Mouse (Mus musculus): Measurements from ENCODE around the gene Foxe1.

The Foxe1 gene

DNA sequence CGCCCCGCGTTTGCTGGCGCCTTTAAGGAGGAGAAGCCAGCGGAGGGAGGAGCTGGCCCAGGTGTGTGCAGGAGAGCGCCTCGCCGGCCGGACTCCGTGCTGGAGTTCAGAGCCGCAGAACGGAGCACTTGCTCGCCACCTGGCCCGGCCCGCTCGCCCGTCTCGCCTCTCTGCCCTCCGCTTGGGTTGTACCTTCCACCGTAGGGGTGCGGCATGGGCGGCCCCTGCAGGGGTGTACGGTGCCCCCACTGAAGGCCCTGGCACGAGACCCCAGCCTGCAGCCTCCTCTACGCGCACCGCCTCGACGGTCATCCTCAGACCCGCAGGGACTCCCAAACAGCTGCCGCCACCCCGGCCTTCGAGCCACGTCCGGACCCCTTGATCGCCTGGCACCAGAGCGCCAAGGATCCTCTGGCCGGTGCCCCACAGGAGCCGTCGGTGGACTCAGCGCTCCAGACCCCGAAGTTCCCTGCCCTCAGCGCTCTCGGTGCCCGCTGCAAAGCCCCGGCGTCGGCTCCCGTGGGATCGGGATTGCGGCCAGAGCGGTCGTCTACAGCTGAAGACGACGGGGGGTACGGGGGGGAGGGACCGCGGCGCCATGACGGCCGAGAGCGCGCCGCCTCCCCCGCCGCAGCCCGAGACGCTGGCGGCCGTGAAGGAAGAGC lies at the start of gene Foxe1:
Gene Foxe1 (plus strand): TSS at position 14 of the 665 bp plus-strand sequence.
- DNase-seq, result no peak

DNA sequence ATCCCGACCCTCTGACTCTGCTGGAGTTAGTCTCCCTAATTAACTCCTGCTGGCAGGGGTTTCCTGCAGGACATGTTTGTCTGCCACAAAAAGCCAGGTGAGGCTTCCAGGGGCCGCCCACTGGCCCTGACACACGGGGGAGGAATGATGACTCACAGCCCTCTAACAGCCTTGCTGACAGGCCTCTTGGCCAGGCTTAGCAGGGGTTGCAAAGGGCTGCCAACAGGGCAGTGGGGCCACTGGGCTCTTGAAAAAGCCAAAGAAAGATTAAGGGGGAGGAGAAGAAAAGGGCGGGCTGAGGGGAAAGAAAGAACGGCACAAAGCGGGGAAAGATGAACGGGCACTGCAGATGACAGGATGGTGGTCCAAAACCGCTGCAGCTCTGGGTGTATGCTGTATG lies 39.3 kb upstream of the Foxe1 start:
- DNase-seq, result peak; percentile 13 to 17

DNA sequence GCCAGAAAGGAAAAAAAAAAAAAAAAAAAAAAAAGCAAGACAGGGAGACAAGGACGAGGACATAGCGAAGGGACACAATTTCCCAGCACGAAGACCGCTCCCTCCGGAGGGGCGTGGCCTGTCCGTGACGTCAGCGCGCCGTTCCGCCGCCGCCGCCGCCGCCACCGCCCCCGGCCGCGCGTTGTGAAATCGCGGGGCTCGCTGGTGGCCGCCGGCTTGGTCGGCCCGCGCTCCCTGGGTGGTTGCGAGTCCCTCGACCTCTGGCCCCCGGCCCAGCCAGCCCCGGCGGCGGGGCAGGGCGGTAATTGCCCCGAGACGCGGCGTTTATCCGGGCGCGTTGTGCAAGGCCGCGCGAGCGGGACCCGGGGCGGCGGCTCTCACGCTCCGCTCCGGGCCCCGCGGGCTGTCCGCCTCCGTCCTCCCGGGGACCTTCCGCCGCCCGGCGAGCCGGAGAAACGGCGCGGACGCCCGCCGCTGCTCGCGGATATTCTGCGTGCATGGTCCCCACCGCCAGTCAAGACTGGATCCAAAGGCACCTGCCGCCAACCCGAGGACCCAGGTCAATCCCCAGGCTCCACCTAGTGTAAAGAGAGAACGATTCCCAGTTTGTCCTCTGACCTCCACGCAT lies 38.5 kb upstream of the Foxe1 start:
- DNase-seq, result peak; percentile 78 to 81

GRCm38 (mm10) chr4:46305436-46305835 lies 38.0 kb upstream of the Foxe1 start:
- peak in 1 of 2 experiments; percentile 3 for DNase-seq

- no peak for DNase-seq
Observed at GRCm38 (mm10) chr4:46307341-46307740, 36.1 kb upstream of the Foxe1 start.

DNA sequence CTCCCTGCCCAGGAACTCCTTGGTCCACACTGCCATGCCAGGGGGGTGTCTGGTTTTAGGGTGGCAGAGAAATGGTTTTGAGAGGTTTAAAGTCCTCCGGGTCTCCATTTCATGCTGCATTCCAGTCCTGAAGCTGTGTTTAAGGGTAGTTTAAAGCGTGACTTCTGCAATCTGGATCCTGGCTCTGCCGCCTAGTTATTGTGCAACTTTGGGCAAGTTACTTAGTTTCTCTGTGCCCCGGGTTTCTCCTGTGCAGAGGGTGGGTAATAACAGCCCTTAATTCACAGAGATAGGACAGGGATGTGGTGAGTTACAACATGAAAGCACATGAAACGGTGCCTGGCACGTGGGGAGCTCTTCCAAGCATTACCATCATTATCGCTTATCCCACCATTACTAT lies 35.5 kb upstream of the Foxe1 start:
- no peak for DNase-seq

DNA sequence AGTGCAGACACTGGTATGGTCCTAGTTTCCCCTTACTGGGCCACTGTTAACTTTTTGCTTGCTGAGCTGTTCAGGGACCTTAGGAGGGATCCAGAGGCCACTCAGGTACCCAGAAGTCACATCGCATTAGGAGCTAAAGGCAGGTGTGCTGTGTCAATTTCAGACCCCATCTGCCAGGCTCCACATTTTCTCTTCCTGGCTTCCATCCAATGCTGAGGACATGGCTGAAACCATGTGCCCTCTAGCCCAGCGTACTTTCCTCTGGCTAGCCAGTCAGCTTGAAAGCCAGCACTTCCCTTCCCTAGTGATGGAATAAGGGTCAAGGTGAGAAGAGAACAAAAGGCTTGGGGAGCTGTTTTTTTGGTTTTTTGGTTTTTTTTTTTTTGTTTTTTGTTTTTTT lies 31.8 kb upstream of the Foxe1 start:
- no peak for DNase-seq

DNA sequence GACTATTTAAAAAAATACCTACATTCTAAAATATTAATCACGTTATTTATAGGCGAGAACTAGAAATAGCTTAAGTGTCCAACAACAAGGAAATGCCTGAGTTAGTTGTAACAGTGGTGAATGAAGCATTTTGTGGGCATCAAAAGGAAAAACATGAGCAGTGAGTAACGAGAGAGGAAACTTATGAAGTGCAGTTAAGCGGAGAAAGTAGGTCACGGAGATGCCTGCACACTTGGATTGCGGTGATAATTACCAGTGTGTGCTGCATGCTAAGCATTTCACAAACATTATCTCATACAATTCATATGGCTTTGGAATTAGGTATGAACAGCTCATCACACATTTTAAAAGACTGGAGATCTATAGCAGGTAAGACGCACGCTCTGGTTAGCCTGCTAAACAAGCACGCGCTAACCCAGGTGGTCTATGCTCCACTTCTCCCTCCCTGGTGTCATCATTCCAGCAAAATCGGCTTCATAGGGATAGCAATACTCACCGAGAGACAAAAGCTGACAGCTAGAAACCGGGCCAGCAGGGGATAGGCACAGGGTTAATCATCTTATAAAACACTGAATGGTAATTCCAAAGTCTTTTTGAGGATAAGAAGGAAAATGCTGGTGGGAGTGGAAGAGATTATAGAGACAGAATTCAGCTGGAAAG lies 21.5 kb upstream of the Foxe1 start:
- DNase-seq, result no peak

DNA sequence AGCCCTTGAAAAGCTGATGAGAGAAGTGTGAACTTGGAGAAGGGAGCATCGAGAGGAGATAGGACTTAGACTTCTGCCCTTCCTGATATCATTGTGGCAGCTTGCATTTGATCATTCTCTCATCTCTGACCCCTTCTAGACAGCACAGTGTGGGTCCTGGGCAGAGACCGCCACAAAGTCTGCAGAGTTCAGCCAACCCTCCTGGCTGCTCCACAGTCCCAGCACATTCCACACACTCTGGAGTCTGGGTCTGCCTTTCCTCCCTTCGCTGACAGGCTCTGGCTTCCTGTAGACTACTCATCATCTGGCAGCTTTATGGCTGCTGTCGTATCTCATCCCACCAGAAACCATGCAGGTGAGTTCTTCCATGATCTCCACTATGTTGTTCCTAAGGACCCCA lies 20.7 kb upstream of the Foxe1 start:
- no peak for DNase-seq

DNA sequence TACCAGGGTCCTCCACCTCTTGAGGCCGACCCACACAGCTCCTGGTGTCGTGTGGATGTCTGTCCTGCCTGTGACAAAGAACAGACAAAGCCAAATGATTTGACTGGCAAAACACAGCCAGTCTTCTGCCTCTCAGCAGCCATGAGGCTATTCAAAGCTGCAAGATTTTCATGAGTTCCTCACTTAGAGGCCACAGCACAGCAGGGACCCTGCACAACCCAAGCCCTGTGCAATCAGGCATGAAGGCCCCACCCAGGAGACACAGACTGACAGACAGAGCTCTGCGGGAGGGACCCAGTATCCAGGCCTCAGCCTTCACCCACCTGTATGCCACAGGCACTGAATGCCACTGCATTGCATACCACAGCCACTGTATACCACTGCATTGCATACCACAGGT lies 14.5 kb upstream of the Foxe1 start:
- DNase-seq, result no peak

GRCm38 (mm10) chr4:46335846-46336245 lies 7.6 kb upstream of the Foxe1 start:
- no peak for DNase-seq

- DNase-seq, result no peak
Observed at GRCm38 (mm10) chr4:46337990-46338389, 5.4 kb upstream of the Foxe1 start.

DNA sequence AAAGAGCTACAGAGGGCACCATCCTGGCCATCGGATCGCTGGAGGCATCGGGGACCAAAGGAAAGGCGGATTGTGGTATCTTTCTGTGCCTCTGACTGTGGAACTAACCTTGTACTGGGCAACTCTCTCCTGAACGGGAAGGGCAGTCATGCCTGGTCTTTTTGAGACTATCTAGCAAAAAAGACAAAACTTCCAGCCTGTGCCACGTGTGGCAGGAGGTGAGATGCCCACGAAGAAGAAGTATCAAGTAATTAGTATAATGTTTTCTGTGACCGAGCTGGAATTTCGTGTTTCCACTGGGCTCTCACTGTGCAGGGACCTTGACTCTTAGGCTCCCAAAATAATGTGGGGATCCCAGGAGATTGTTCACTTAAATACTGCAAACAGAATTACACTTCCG lies 4.4 kb upstream of the Foxe1 start:
- DNase-seq, result no peak

DNA sequence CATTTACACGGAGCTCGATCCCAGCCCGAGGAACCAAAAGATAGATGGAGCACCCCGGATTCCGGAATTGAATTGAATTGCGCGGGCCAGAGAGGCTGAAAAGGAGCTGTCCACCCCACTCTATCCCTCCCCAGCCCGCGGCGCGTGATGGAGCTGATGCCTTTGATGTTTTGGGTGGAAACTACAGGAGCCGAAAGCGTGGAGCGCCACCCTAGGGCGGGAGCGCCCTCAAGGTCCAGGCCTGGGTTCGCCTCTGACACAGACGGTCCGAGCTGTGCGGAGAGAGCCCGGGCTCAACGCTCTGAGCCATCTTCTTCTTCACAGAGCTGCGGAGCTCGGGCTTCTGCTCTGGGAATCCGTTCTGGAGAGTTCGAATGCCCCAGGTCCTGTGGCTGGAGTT lies 3.8 kb upstream of the Foxe1 start:
- DNase-seq, result no peak

DNA sequence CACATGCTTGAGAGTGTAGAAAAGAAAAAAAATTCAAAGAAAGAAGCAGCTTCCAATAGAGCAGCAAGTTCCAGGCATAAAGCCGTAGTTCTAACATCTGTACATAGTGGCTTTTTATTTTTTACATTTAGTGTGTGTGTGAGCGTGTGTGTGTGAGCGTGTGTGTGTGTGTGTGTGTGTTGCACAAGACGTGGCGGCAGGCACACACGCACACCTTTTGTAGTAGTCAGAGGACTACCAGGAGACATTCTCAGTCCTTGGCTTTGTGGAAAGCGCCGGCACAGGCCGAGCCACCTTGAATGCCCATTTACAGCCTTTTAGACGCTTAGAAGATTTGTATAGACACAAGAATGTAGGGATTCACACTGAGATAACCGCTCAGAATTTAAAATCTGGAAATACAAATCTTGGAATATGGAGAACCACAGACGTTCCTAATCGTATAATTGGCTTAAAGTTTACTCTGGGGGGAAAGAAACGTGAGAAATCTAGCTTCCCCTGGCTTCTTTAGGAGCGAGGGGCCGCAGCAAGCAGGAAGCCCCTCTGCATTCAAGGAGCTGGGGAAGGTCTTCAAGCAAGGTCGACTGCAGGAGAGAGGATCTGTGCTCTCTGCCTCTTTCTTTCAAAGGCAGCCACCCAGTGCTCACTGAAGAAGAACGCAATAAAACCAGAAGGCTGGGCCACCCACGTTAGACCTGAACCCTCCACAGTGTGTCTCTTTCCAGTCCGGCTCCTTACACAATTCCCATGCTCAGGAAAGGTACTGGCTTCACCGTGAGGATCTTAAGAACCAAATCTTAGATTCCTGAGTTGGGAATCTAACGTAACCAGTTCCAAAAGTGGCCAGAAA lies 1.4 kb upstream of the Foxe1 start:
- no peak for DNase-seq

- DNase-seq, result no peak
Observed at GRCm38 (mm10) chr4:46342711-46343286, 610 bp upstream of the Foxe1 start.

DNA sequence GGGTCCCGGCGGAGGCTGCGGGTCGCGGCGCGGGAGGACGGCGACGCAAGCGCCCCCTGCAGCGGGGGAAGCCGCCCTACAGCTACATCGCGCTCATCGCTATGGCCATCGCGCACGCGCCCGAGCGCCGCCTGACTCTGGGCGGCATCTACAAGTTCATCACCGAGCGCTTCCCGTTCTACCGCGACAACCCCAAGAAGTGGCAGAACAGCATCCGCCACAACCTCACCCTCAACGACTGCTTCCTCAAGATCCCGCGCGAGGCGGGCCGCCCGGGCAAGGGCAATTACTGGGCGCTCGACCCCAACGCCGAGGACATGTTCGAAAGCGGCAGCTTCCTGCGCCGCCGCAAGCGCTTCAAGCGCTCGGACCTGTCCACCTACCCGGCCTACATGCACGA lies 879 bp downstream of the Foxe1 start:
- peak; percentile 55 to 59 for DNase-seq

- peak; percentile 38 to 42 for DNase-seq
Observed at GRCm38 (mm10) chr4:46345056-46345772, 1.8 kb downstream of the Foxe1 start.

DNA sequence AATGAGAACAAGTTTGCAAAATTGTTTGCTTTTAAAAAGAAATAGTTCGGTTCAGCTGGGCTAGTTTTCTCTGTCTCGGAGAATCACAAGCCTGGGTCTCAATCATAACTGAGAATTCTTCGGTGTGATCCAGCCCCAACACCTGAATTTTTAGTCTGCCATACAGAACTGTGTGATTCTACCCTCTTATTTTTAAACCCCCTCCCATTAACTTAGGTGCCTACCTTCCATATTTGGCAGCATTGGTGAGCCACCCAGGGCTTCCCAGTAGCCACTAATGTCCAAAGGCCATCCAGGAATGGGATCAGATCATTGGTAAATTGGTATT lies 2.3 kb downstream of the Foxe1 start:
- DNase-seq, result no peak

- DNase-seq, result no peak
Observed at GRCm38 (mm10) chr4:46346221-46346620, 2.8 kb downstream of the Foxe1 start.

- DNase-seq, result no peak
Observed at GRCm38 (mm10) chr4:46347141-46347540, 3.7 kb downstream of the Foxe1 start.

Measured in B cell, adult 2 months (primary cell).